Mouse (Mus musculus): ENCODE data around the gene Gm10282.

Gm10282 gene

DNA sequence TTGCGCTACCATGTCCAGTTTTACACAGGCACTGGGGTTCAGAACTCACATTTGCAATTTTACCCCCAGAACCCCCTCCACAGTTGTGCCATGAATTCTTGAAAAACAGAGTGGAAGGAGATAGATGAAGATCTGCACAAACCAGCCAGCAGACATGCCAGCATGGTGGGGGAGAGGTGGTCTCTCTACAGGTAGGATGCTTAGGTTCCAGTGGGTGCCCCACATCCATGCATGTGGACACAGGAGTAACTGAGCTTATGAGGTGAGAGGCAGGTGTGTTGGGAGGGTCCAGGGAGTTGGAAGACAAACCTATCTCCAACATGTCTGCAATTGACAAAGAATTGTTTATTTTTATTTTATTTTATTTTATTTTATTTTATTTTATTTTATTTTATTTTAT lies 6.1 kb downstream of the Gm10282 start:
- H3K9me3 ChIP-seq (ENCODE audit: low read length) = no peaks in the 10 kb centered on the region
- no peak overlapping the region for H3K4me3 ChIP-seq (replicated peaks; ENCODE audit: low read length)
- no peaks in the 10 kb centered on the region for H3K27me3 ChIP-seq (ENCODE audit: insufficient read depth, low read length)
- peaks cover 70% of the 10 kb centered on the region for H3K4me1 ChIP-seq (replicated peaks; ENCODE audit: low read depth, low read length)
- no peaks in the 10 kb centered on the region for H3K36me3 ChIP-seq (ENCODE audit: insufficient read depth, low read length)
- TF ChIP-seq POU5F1 (IDR thresholded peaks at IDR 0.05; ENCODE audit: borderline replicate concordance, low read length) (no peak), NANOG (IDR thresholded peaks at IDR 0.05; ENCODE audit: borderline replicate concordance, low read length) (no peak), CTCF (conservative IDR thresholded peaks at IDR 0.05; ENCODE audit: low read length) (no peak)

DNA sequence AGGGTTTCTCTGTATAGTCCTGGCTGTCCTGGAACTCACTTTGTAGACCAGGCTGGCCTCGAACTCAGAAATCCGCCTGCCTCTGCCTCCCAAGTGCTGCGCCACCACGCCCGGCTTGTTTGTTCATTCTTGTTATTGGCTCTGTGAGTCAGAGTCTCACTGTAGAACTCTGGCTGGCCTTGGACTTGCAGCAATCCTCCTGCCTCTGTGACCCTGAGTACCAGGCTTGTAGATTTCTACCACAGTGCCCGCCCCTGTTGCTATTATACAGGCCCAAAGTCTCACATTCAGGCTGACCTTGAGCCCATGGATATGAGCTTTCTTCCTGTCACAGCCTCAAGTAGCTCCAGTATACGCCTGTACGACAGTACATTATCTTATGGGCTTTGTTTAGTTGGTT lies 8.5 kb downstream of the Gm10282 start:
- H3K36me3 ChIP-seq (ENCODE audit: insufficient read depth, low read length) = no peaks in the 10 kb centered on the region
- peaks cover 60% of the 10 kb centered on the region for H3K4me1 ChIP-seq (replicated peaks; ENCODE audit: low read depth, low read length)
- TF ChIP-seq NANOG (IDR thresholded peaks at IDR 0.05; ENCODE audit: borderline replicate concordance, low read length) = no peak
- no peak for TF ChIP-seq POU5F1 (IDR thresholded peaks at IDR 0.05; ENCODE audit: borderline replicate concordance, low read length)
- no peak for TF ChIP-seq CTCF (conservative IDR thresholded peaks at IDR 0.05; ENCODE audit: low read length)
- no peaks in the 10 kb centered on the region for H3K9me3 ChIP-seq (ENCODE audit: low read length)
- H3K27me3 ChIP-seq (ENCODE audit: insufficient read depth, low read length) = no peaks in the 10 kb centered on the region
- H3K4me3 ChIP-seq (replicated peaks; ENCODE audit: low read length) = no peak overlapping the region

DNA sequence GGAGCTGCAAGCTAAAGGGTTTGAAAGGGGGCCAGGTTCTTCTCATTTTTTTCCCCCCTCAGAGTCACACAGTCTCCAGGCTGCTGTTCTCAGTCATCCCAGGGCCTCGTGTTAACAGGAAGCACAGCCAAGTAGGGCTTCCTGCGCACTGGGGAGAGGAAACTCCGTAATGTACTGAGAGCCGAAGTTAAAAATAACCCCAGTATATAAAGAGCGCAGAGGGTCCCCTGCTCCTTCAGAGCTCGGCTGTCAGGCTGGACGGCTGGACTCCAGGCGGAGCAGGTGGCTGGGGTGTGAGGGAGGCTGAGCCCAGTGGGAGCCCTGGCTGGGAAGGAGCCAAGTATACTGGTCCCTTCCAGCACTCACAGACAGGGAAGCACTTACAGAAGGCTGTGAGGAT lies 9.4 kb downstream of the Gm10282 start:
- H3K36me3 ChIP-seq (ENCODE audit: insufficient read depth, low read length) = no peaks in the 10 kb centered on the region
- TF ChIP-seq POU5F1 (IDR thresholded peaks at IDR 0.05; ENCODE audit: borderline replicate concordance, low read length) (no peak), CTCF (conservative IDR thresholded peaks at IDR 0.05; ENCODE audit: low read length) (no peak), NANOG (IDR thresholded peaks at IDR 0.05; ENCODE audit: borderline replicate concordance, low read length) (no peak)
- H3K4me1 ChIP-seq (replicated peaks; ENCODE audit: low read depth, low read length) = peaks cover 58% of the 10 kb centered on the region
- H3K27me3 ChIP-seq (ENCODE audit: insufficient read depth, low read length) = no peaks in the 10 kb centered on the region
- H3K4me3 ChIP-seq (replicated peaks; ENCODE audit: low read length) = peak overlapping the region; percentile 43
- no peaks in the 10 kb centered on the region for H3K9me3 ChIP-seq (ENCODE audit: low read length)

DNA sequence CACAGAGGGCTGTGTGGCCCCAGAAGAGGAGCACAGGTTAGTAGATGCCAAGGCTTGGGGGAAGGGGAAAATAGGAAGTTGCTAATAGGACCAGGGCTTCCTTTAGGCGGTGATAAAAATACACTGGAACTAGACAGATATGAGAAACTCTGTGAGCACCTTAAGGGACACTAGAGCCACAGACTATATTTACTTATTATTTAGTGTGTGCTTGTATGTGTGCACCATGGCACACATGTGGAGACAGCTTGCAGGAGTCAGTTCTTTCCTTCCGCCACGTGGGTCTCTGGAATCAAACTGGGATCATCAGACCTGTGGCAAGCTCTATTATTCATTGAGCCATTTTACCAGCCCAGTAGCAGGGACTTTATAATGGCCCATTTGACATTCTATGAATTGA lies 9.9 kb downstream of the Gm10282 start:
- TF ChIP-seq POU5F1 (IDR thresholded peaks at IDR 0.05; ENCODE audit: borderline replicate concordance, low read length) = no peak
- Histone ChIP-seq H3K9me3 (ENCODE audit: low read length) (no peaks in the 10 kb centered on the region), H3K36me3 (ENCODE audit: insufficient read depth, low read length) (no peaks in the 10 kb centered on the region), H3K4me1 (replicated peaks; ENCODE audit: low read depth, low read length) (peaks cover 58% of the 10 kb centered on the region), H3K27me3 (ENCODE audit: insufficient read depth, low read length) (no peaks in the 10 kb centered on the region), H3K4me3 (replicated peaks; ENCODE audit: low read length) (no peak overlapping the region)

DNA sequence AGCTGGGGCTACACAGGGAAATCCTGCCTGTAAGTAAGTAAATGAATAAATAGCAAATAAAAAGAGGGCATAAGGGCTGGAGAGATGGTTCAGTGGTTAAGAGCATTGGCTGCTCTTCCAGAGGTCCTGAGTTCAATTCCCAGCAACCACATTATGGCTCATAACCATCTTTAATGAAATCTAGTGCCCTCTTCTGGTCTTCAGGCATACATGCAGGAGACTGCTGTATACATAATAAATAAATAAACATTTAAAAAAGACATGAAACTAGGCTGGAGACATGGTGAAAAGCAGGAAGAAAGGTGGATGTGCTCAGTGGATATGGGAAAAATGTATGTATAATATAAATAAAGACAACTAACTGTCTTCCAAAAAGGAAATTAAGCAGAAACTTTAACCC lies 11.8 kb downstream of the Gm10282 start:
- no peaks in the 10 kb centered on the region for H3K9me3 ChIP-seq (ENCODE audit: low read length)
- H3K36me3 ChIP-seq (ENCODE audit: insufficient read depth, low read length) = no peaks in the 10 kb centered on the region
- H3K4me3 ChIP-seq (replicated peaks; ENCODE audit: low read length) = no peak overlapping the region
- TF ChIP-seq POU5F1 (IDR thresholded peaks at IDR 0.05; ENCODE audit: borderline replicate concordance, low read length) (no peak), CTCF (conservative IDR thresholded peaks at IDR 0.05; ENCODE audit: low read length) (0 out of 2 replicates have a peak, but pooled peaks have one; percentile 13)
- H3K4me1 ChIP-seq (replicated peaks; ENCODE audit: low read depth, low read length) = peaks cover 55% of the 10 kb centered on the region
- H3K27me3 ChIP-seq (ENCODE audit: insufficient read depth, low read length) = no peaks in the 10 kb centered on the region

DNA sequence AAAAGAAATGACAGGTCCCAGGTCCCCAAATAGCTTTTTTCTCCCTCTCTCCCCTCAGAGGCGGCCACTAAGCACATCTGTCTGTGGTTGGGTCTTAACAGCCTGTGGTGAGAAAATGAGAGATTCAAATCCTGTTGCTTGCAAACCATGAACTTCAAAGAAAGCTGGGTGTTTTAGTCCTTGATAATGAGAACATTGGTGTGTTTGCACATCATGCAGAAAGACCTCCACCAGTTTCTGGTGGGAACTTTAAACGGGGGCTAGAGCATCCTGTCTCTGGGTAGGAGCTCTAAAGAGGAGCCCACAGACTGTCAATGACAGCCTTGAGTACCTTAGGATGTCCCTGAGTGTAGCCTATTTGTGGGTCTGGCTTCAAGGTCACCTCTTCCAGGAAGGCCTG lies 14.0 kb downstream of the Gm10282 start:
- TF ChIP-seq NANOG (IDR thresholded peaks at IDR 0.05; ENCODE audit: borderline replicate concordance, low read length) (no peak), POU5F1 (IDR thresholded peaks at IDR 0.05; ENCODE audit: borderline replicate concordance, low read length) (no peak), CTCF (conservative IDR thresholded peaks at IDR 0.05; ENCODE audit: low read length) (no peak)
- peak overlapping the region; percentile 37 for H3K4me3 ChIP-seq (replicated peaks; ENCODE audit: low read length)
- no peaks in the 10 kb centered on the region for H3K27me3 ChIP-seq (ENCODE audit: insufficient read depth, low read length)
- H3K36me3 ChIP-seq (ENCODE audit: insufficient read depth, low read length) = no peaks in the 10 kb centered on the region
- H3K4me1 ChIP-seq (replicated peaks; ENCODE audit: low read depth, low read length) = peaks cover 42% of the 10 kb centered on the region
- H3K9me3 ChIP-seq (ENCODE audit: low read length) = no peaks in the 10 kb centered on the region

DNA sequence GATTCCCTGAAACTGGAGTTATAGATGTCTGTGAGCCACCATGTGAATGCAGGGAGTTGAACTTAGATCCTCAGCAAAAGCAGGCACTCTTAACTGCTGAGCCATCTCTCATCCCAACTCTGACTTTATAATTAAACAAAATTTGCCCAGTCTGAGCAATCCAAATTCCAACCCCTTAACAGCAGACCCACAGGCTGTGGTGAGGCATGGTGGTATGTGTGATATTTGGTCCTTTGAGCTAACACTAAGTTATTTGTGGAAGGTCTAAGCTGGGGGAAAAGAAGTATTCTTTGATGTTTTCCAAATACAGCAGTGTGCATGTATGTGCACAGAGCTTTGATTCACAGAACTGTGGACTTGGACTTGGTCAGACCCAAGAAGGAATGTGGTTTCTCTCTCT lies 16.0 kb downstream of the Gm10282 start:
- peaks cover 40% of the 10 kb centered on the region for H3K4me1 ChIP-seq (replicated peaks; ENCODE audit: low read depth, low read length)
- no peak for TF ChIP-seq POU5F1 (IDR thresholded peaks at IDR 0.05; ENCODE audit: borderline replicate concordance, low read length)
- H3K4me3 ChIP-seq (replicated peaks; ENCODE audit: low read length) = no peak overlapping the region
- no peaks in the 10 kb centered on the region for H3K36me3 ChIP-seq (ENCODE audit: insufficient read depth, low read length)
- no peaks in the 10 kb centered on the region for H3K9me3 ChIP-seq (ENCODE audit: low read length)
- no peaks in the 10 kb centered on the region for H3K27me3 ChIP-seq (ENCODE audit: insufficient read depth, low read length)

DNA sequence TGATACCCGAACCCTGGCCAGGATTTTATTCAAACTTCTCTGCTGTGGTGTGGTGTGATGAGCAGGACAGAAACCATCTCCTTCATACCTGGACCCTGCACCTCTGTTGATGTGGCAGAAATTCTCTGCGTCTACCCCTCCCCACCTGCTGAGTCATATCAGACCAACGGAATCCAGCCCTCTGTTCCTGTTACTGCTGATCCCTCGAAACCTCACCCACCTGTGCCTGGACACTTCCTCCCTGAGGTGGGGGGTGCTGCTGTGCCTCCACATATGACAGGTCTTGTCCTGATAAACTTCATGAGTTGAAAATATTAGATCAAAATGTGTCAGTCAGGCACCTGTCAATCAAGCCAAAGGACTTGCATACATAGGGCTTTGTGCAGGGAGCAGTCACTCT lies 19.8 kb downstream of the Gm10282 start:
- peaks cover 23% of the 10 kb centered on the region for H3K4me1 ChIP-seq (replicated peaks; ENCODE audit: low read depth, low read length)

DNA sequence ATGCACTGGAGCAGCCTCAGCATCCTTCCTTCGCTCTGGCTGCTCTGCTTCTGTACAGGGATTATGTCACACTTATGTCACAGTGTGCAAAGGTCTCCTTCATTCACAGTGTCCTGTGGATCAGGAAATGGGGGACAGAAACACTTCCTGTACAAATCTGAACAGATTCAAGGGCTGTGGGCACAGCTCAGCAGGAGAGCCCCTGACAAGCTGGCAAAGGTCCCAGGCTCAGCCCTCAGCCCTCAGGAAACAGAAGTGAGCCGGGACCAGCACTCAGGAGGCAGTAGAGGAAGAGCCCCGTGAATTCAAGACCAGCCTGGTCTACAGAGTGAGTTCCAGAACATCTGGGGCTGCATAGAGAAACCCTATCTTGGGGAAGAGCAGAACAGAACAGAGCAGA lies 23.4 kb downstream of the Gm10282 start:
- Histone ChIP-seq H3K36me3 (ENCODE audit: insufficient read depth, low read length) (no peaks in the 10 kb centered on the region), H3K9me3 (ENCODE audit: low read length) (no peaks in the 10 kb centered on the region), H3K27me3 (ENCODE audit: insufficient read depth, low read length) (no peaks in the 10 kb centered on the region), H3K4me1 (replicated peaks; ENCODE audit: low read depth, low read length) (peaks cover 46% of the 10 kb centered on the region), H3K4me3 (replicated peaks; ENCODE audit: low read length) (no peak overlapping the region)
- TF ChIP-seq NANOG (IDR thresholded peaks at IDR 0.05; ENCODE audit: borderline replicate concordance, low read length) (no peak), CTCF (conservative IDR thresholded peaks at IDR 0.05; ENCODE audit: low read length) (no peak), POU5F1 (IDR thresholded peaks at IDR 0.05; ENCODE audit: borderline replicate concordance, low read length) (no peak)

More for the DNA sequence above, 19.8 kb downstream of the Gm10282 start:
- no peak overlapping the region for H3K4me3 ChIP-seq (replicated peaks; ENCODE audit: low read length)
- no peak for TF ChIP-seq NANOG (IDR thresholded peaks at IDR 0.05; ENCODE audit: borderline replicate concordance, low read length)
- no peak for TF ChIP-seq POU5F1 (IDR thresholded peaks at IDR 0.05; ENCODE audit: borderline replicate concordance, low read length)
- no peak for TF ChIP-seq CTCF (conservative IDR thresholded peaks at IDR 0.05; ENCODE audit: low read length)
- no peaks in the 10 kb centered on the region for H3K9me3 ChIP-seq (ENCODE audit: low read length)
- no peaks in the 10 kb centered on the region for H3K36me3 ChIP-seq (ENCODE audit: insufficient read depth, low read length)
- no peaks in the 10 kb centered on the region for H3K27me3 ChIP-seq (ENCODE audit: insufficient read depth, low read length)

All from E14TG2a.4 (cell line).